Mouse (Mus musculus): Measurements from ENCODE around the gene Apoe. TPM values are rescaled to one million over a fixed set of nuclear protein-coding genes. Genes with fewer than 3 reads are reported as not detected.
A peak's percentile ranks its signal among the peaks of the same experiment; 100 is the strongest.

The Apoe gene
- total and polyA plus RNA-seq, 2 experiments from 2014 or later = 369 to 471 TPM

DNA sequence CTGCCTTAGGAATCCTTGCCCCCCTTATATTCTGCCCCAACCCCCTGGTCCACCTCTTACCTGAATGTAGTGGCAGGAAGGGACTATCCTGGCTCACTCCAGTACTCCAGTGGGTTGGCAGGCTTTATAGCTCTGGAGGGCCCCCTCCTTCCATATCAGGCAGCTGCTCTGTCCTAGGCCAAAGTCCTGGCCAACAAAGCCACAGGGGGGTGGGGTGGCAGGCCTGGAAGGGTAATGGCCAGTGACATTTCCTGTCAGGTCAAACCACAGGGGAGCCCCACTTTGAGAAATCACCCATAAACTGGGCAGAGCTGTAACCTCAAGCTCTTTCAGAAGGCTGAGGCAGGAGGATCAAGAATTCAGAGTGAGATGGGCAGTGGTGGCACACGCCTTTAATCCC is 22.3 kb downstream of the Apoe start:
- DNase-seq (ENCODE audit: low spot score) = no peak
- Histone ChIP-seq H3K27ac (ENCODE audit: low read depth) (no peak overlapping the region), H3K4me1 (ENCODE audit: control insufficient read depth, insufficient read depth) (0 out of 2 replicates have a peak, but pooled peaks cover 2% of the 10 kb centered on the region), H3K4me3 (ENCODE audit: low read depth, low read length) (no peak overlapping the region), H3K9ac (replicated peaks; ENCODE audit: low read depth, low read length) (no peak overlapping the region), H3K4me2 (ENCODE audit: low read depth, low read length) (no peak overlapping the region), H3K27me3 (ENCODE audit: control insufficient read depth, insufficient read depth, low read length) (no peaks in the 10 kb centered on the region), H3K36me3 (replicated peaks; ENCODE audit: control insufficient read depth, insufficient read depth, low read length) (no peaks in the 10 kb centered on the region), H3K9me3 (replicated peaks; ENCODE audit: control insufficient read depth, low read length) (no peaks in the 10 kb centered on the region)
- no peak for ATAC-seq (ENCODE audit: insufficient read depth, low read depth)
- 81% methylated on average over 1 of the region's 1 CpGs for WGBS
- no peak for TF ChIP-seq CTCF (IDR thresholded peaks at IDR 0.05; ENCODE audit: low read depth)
- TF ChIP-seq EP300 (IDR thresholded peaks at IDR 0.05; ENCODE audit: low read depth) = no peak

DNA sequence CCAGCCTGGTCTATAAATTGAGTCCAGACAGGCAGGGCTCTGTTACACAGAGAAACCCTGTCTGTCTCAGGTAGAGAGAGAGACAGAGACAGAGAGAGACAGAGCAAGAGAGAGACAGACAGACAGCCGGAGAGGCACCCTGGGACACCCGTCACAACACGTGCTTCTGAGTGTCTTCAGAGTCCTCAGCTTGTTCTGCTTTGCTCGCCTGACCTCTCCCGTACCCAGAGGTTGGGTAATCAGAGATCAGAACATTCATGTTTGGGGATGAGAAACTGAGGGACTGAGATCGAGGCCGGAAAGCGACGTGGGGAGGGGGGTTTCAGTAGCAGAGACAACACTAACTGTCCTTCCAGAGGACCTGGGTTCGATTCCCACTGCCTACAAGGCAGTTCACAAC is 23.2 kb downstream of the Apoe start:
- TF ChIP-seq CTCF (IDR thresholded peaks at IDR 0.05; ENCODE audit: low read depth) = no peak
- TF ChIP-seq EP300 (IDR thresholded peaks at IDR 0.05; ENCODE audit: low read depth) = no peak
- ATAC-seq (ENCODE audit: insufficient read depth, low read depth) = no peak
- no peaks in the 10 kb centered on the region for H3K4me1 ChIP-seq (ENCODE audit: control insufficient read depth, insufficient read depth)
- no peak overlapping the region for H3K9ac ChIP-seq (replicated peaks; ENCODE audit: low read depth, low read length)
- no peak overlapping the region for H3K27ac ChIP-seq (ENCODE audit: low read depth)
- WGBS = 81% methylated on average over 10 of the region's 10 CpGs
- no peaks in the 10 kb centered on the region for H3K36me3 ChIP-seq (replicated peaks; ENCODE audit: control insufficient read depth, insufficient read depth, low read length)
- no peak for DNase-seq (ENCODE audit: low spot score)
- no peak overlapping the region for H3K4me2 ChIP-seq (ENCODE audit: low read depth, low read length)
- H3K9me3 ChIP-seq (replicated peaks; ENCODE audit: control insufficient read depth, low read length) = no peaks in the 10 kb centered on the region
- H3K27me3 ChIP-seq (ENCODE audit: control insufficient read depth, insufficient read depth, low read length) = no peaks in the 10 kb centered on the region
- no peak overlapping the region for H3K4me3 ChIP-seq (ENCODE audit: low read depth, low read length)

DNA sequence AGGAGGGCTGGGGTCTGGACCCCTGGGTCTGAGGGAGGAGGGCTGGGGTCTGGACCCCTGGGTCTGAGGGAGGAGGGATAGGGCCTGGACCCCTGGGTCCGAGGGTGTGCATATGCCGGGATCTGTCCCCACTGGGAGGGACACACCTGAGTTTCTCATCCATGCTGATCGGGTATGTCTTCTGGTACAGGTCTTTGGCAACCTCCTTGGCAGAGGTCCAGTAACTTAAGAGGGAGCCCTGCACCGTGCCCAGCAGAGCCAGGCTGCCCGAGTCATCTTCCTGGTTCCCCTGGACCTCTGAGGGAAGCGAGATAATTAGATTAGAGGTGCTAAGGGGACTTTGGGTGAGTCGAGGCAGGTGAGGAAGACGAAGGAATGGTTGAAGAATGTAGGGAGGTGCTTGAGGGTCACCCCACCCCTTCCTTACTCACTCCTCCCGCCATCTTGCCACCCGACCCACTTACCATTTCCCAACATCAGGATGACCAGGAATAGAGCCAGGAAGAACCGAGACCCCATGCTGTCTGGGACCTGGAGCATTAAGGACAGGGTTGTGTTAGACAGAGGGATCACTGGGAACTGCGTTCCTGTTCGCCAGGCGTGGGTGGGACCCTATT is 25.8 kb downstream of the Apoe start:
- no peak overlapping the region for H3K9ac ChIP-seq (replicated peaks; ENCODE audit: low read depth, low read length)
- H3K27ac ChIP-seq (ENCODE audit: low read depth) = no peak overlapping the region
- H3K4me3 ChIP-seq (ENCODE audit: low read depth, low read length) = no peak overlapping the region
- H3K36me3 ChIP-seq (replicated peaks; ENCODE audit: control insufficient read depth, insufficient read depth, low read length) = no peaks in the 10 kb centered on the region
- peaks cover 5% of the 10 kb centered on the region; the same call in 1 of the 2 replicates for H3K4me1 ChIP-seq (ENCODE audit: control insufficient read depth, insufficient read depth)
- DNase-seq (ENCODE audit: low spot score) (no peak), ATAC-seq (ENCODE audit: insufficient read depth, low read depth) (no peak)
- H3K9me3 ChIP-seq (replicated peaks; ENCODE audit: control insufficient read depth, low read length) = no peaks in the 10 kb centered on the region
- TF ChIP-seq CTCF (IDR thresholded peaks at IDR 0.05; ENCODE audit: low read depth) = no peak
- no peak for TF ChIP-seq EP300 (IDR thresholded peaks at IDR 0.05; ENCODE audit: low read depth)
- H3K27me3 ChIP-seq (ENCODE audit: control insufficient read depth, insufficient read depth, low read length) = no peaks in the 10 kb centered on the region
- no peak overlapping the region for H3K4me2 ChIP-seq (ENCODE audit: low read depth, low read length)
- WGBS = 52% methylated on average over 14 of the region's 14 CpGs

DNA sequence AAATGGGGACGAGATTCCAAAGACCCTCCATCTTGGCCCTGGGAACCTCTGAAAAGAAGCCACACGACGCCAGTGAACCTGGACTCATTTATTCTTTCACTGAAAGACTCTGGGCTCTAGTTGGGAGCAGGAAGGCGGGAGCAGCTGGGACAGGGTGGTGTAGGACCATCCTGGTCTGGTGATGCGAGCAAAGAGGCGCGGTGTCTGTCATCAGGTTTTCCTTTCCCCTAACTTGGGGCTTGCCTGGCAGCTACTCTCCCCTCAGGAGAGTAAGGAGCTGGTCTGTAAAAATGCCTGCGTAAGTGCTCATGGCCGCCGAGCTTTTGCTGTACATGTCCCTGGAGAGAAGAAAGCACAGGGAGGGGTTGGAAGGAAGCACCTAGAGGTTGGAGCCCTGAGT is 27.5 kb downstream of the Apoe start:
- peaks cover 5% of the 10 kb centered on the region; the same call in 1 of the 2 replicates for H3K4me1 ChIP-seq (ENCODE audit: control insufficient read depth, insufficient read depth)
- no peaks in the 10 kb centered on the region for H3K27me3 ChIP-seq (ENCODE audit: control insufficient read depth, insufficient read depth, low read length)
- DNase-seq (ENCODE audit: low spot score) (no peak), ATAC-seq (ENCODE audit: insufficient read depth, low read depth) (no peak)
- no peak overlapping the region for H3K4me2 ChIP-seq (ENCODE audit: low read depth, low read length)
- H3K36me3 ChIP-seq (replicated peaks; ENCODE audit: control insufficient read depth, insufficient read depth, low read length) = no peaks in the 10 kb centered on the region
- H3K27ac ChIP-seq (ENCODE audit: low read depth) = no peak overlapping the region
- H3K4me3 ChIP-seq (ENCODE audit: low read depth, low read length) = no peak overlapping the region
- WGBS = 62% methylated on average over 10 of the region's 10 CpGs
- TF ChIP-seq EP300 (IDR thresholded peaks at IDR 0.05; ENCODE audit: low read depth) (no peak), CTCF (IDR thresholded peaks at IDR 0.05; ENCODE audit: low read depth) (no peak)
- H3K9me3 ChIP-seq (replicated peaks; ENCODE audit: control insufficient read depth, low read length) = no peaks in the 10 kb centered on the region
- no peak overlapping the region for H3K9ac ChIP-seq (replicated peaks; ENCODE audit: low read depth, low read length)

DNA sequence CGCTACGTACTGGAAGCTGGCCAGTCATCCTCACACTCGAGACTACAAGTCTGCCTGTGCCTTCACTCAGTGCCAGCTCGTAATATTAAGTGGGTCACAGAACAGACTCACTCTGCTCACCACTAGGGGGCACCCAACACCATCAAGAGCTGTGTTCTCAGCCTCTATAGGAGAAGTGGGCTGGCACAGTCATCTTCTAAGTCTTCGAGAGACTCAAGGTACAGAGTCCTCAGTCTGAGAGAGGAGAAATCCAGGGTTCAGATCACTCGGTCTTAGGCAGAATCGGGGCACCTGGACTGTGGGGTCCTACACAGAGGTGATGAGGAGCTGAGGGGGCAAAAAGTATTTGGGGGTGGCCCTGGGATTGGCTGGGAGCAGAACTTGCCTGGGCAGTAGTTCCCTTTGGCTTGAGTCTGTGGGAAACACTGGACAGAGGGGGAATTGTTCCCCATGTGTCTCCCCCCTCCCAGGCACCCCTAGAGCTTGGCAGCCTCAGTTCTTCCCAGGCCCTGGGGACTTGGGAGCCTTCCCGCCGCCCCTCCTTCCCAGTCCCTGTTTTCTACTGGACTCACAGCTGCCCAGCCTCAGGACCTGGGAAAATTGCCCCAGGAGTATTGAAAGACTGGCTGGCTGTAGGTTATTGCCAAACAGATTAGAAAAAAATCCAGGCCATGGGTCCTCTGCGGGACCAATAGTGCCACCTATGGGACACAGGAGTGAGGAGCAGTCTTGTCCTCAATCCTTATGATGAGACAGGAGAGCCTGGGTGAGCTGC is 29.9 kb downstream of the Apoe start:
- 6% methylated on average over 10 of the region's 10 CpGs for WGBS
- Histone ChIP-seq H3K4me2 (ENCODE audit: low read depth, low read length) (peak overlapping the region; percentile 27), H3K9ac (replicated peaks; ENCODE audit: low read depth, low read length) (no peak overlapping the region), H3K4me3 (ENCODE audit: low read depth, low read length) (no peak overlapping the region), H3K9me3 (replicated peaks; ENCODE audit: control insufficient read depth, low read length) (no peaks in the 10 kb centered on the region), H3K4me1 (ENCODE audit: control insufficient read depth, insufficient read depth) (peaks cover 10% of the 10 kb centered on the region), H3K27ac (ENCODE audit: low read depth) (peak overlapping the region; percentile 72), H3K36me3 (replicated peaks; ENCODE audit: control insufficient read depth, insufficient read depth, low read length) (no peaks in the 10 kb centered on the region), H3K27me3 (ENCODE audit: control insufficient read depth, insufficient read depth, low read length) (no peaks in the 10 kb centered on the region)
- no peak for TF ChIP-seq EP300 (IDR thresholded peaks at IDR 0.05; ENCODE audit: low read depth)
- TF ChIP-seq CTCF (IDR thresholded peaks at IDR 0.05; ENCODE audit: low read depth) = peak; percentile 98
- ATAC-seq (ENCODE audit: insufficient read depth, low read depth) = peak; percentile 75
- peak; percentile 91 for DNase-seq (ENCODE audit: low spot score)
